Mouse (Mus musculus): Measurements from ENCODE around the gene Mcrip2. TPM values are rescaled to one million over a fixed set of nuclear protein-coding genes. Genes with fewer than 3 reads are reported as not detected.

Gene Mcrip2
- total and polyA plus RNA-seq, 2 experiments = 26.1 to 139 TPM

DNA sequence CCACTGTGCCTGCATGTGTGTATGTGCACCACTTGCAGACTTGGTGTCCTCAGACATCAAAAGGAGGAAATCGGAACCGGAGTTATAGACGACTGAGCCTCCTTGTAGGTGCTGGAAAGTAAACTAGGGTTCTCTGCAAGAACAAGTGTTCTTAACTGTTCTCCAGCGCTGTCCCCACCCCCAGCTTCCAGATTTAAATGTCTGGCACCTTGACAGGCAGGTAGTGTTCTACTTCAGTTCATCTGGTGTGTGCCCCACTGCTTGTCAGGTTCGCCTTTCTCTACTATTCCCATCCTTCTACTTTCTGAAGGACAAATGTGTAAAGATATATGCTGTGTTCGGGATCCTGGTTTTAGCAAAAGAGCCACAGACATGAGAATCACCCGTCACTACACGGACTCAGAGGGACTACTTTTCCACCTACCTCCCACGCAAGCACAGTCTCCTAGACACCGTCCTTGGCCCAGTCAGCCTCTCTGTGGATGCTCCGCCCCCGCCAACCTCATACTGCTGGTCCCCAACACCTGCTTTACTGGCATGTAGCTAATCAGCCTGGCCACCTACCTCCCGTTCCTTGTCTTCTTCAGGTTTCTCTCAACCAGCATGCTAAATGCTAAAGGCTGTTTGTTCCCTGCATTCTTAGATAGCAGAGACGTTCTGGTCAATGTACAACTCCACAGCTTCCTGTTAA is 44.8 kb upstream of the Mcrip2 start:
- WGBS = 50% methylated on average over 14 of the region's 14 CpGs
- DNase-seq (ENCODE audit: extremely low read depth, low read depth, low spot score) = no peak
- H3K27me3 ChIP-seq (ENCODE audit: control insufficient read depth, insufficient read depth, low read length) = no peaks in the 10 kb centered on the region
- H3K4me3 ChIP-seq (ENCODE audit: insufficient read depth, low read depth, low read length) = no peak overlapping the region
- TF ChIP-seq POLR2A (IDR thresholded peaks at IDR 0.05; ENCODE audit: extremely low read depth, insufficient read depth, low read length) (no peak), CTCF (IDR thresholded peaks at IDR 0.05; ENCODE audit: low read depth, low read length) (no peak)
- H3K4me1 ChIP-seq (ENCODE audit: control insufficient read depth, insufficient read depth, low read length) = peaks cover 25% of the 10 kb centered on the region
- no peak overlapping the region for H3K9ac ChIP-seq (ENCODE audit: low read depth, low read length)
- peak overlapping the region; percentile 56 for H3K27ac ChIP-seq (replicated peaks; ENCODE audit: insufficient read depth, low read depth, low read length)
- H3K79me2 ChIP-seq (ENCODE audit: control insufficient read depth, insufficient read depth, low read length) = peaks cover 35% of the 10 kb centered on the region
- H3K36me3 ChIP-seq (ENCODE audit: control insufficient read depth, insufficient read depth, low read length) = no peaks in the 10 kb centered on the region

DNA sequence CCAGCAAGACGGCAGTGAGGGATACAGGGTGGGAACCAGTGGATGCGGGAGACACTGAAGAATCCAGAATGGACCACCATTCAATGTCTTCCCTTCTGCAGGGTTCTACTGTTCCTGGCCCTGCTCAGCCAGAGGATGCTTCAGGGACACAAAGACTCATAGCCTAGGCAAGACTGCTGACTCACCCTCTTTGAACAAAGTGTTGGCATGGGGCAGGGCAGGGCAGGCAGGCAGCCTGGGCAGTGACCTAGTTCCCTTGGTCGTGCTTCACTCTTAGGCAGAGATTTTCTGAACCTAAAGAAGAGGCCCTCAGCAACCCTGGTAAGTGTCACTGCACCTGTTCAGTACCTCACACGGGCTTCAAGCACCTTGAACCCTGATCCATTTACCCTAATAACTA is 43.3 kb upstream of the Mcrip2 start:
- Histone ChIP-seq H3K36me3 (ENCODE audit: control insufficient read depth, insufficient read depth, low read length) (no peaks in the 10 kb centered on the region), H3K9ac (ENCODE audit: low read depth, low read length) (no peak overlapping the region), H3K79me2 (ENCODE audit: control insufficient read depth, insufficient read depth, low read length) (peaks cover 30% of the 10 kb centered on the region), H3K27ac (replicated peaks; ENCODE audit: insufficient read depth, low read depth, low read length) (no peak overlapping the region), H3K4me3 (ENCODE audit: insufficient read depth, low read depth, low read length) (no peak overlapping the region), H3K27me3 (ENCODE audit: control insufficient read depth, insufficient read depth, low read length) (no peaks in the 10 kb centered on the region), H3K4me1 (ENCODE audit: control insufficient read depth, insufficient read depth, low read length) (peaks cover 20% of the 10 kb centered on the region)
- peak; percentile 71 for DNase-seq (ENCODE audit: extremely low read depth, low read depth, low spot score)
- no peak for TF ChIP-seq CTCF (IDR thresholded peaks at IDR 0.05; ENCODE audit: low read depth, low read length)
- no peak for TF ChIP-seq POLR2A (IDR thresholded peaks at IDR 0.05; ENCODE audit: extremely low read depth, insufficient read depth, low read length)
- 62% methylated on average over 4 of the region's 4 CpGs for WGBS

DNA sequence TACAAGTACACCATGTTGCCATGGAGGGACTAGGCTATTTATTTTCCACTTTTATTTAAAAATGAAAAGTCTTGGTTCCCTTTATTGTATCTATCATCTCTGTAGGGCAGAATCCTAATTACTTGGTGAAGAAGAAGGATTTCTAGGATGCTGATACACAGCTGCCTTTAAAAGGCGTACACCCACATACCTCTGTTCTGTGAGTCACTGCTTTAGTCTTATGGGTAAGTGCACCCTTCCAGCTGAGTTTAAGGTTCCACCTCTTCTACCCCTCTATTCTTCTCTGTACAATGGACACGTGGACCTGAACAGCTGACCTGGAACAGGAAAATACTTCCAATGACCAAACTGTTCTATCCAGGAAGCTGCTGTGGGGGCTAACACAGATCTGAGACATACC is 39.1 kb upstream of the Mcrip2 start:
- TF ChIP-seq CTCF (IDR thresholded peaks at IDR 0.05; ENCODE audit: low read depth, low read length) = no peak
- no peak for TF ChIP-seq POLR2A (IDR thresholded peaks at IDR 0.05; ENCODE audit: extremely low read depth, insufficient read depth, low read length)
- 88% methylated on average over 2 of the region's 2 CpGs for WGBS
- H3K9ac ChIP-seq (ENCODE audit: low read depth, low read length) = no peak overlapping the region

DNA sequence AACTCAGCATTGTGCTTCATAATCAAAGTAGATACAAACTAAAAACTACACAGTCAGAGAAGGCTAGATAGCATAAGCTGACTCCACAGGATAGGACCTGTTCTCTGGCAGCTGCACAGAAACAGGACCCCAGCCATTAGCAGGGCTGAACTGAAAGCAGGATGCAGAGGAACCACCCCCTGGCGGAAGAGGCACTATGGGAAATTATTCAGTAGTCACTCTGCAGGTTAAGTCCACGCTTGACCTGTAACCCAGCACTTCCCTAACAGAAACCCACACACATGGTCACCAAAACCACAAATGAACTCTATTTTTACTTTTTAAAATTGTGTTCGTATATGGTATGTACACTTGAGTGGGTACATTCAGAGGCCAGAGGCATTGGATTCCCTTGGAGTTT is 34.5 kb upstream of the Mcrip2 start:
- H3K27ac ChIP-seq (replicated peaks; ENCODE audit: insufficient read depth, low read depth, low read length) = no peak overlapping the region
- no peak overlapping the region for H3K4me3 ChIP-seq (ENCODE audit: insufficient read depth, low read depth, low read length)
- H3K4me1 ChIP-seq (ENCODE audit: control insufficient read depth, insufficient read depth, low read length) = no peaks in the 10 kb centered on the region
- no peak overlapping the region for H3K9ac ChIP-seq (ENCODE audit: low read depth, low read length)
- H3K79me2 ChIP-seq (ENCODE audit: control insufficient read depth, insufficient read depth, low read length) = peaks cover 31% of the 10 kb centered on the region; the same call in 1 of the 2 replicates
- no peak for DNase-seq (ENCODE audit: extremely low read depth, low read depth, low spot score)
- no peaks in the 10 kb centered on the region for H3K27me3 ChIP-seq (ENCODE audit: control insufficient read depth, insufficient read depth, low read length)
- no peaks in the 10 kb centered on the region for H3K36me3 ChIP-seq (ENCODE audit: control insufficient read depth, insufficient read depth, low read length)
- TF ChIP-seq POLR2A (IDR thresholded peaks at IDR 0.05; ENCODE audit: extremely low read depth, insufficient read depth, low read length) = no peak
- no peak for TF ChIP-seq CTCF (IDR thresholded peaks at IDR 0.05; ENCODE audit: low read depth, low read length)
- WGBS = 84% methylated on average over 3 of the region's 3 CpGs

More for the DNA sequence above, 39.1 kb upstream of the Mcrip2 start:
- peaks cover 34% of the 10 kb centered on the region for H3K79me2 ChIP-seq (ENCODE audit: control insufficient read depth, insufficient read depth, low read length)
- no peaks in the 10 kb centered on the region for H3K36me3 ChIP-seq (ENCODE audit: control insufficient read depth, insufficient read depth, low read length)
- DNase-seq (ENCODE audit: extremely low read depth, low read depth, low spot score) = no peak
- H3K27ac ChIP-seq (replicated peaks; ENCODE audit: insufficient read depth, low read depth, low read length) = no peak overlapping the region
- H3K27me3 ChIP-seq (ENCODE audit: control insufficient read depth, insufficient read depth, low read length) = no peaks in the 10 kb centered on the region
- H3K4me1 ChIP-seq (ENCODE audit: control insufficient read depth, insufficient read depth, low read length) = peaks cover 7% of the 10 kb centered on the region; the same call in 1 of the 2 replicates
- H3K4me3 ChIP-seq (ENCODE audit: insufficient read depth, low read depth, low read length) = no peak overlapping the region

DNA sequence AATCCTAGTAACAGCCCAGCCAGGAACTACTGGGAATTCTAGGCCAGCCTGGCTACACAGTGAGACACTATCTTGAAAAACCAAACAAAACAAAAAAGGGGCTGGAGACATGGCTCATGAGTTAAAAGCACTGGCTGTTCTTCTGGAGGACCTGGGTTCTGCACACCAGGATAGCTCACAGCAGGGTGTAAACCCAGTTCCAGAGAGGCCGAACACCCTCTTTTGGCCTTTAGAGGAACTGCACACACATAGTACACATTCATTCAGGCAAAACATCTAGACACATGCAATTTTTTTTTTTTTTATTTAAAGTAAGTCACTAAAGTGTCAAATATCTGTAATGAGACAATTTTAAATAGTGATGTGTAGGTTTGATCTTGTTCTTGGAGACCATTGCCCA is 31.6 kb upstream of the Mcrip2 start:
- WGBS = 100% methylated on average over 1 of the region's 1 CpGs
- Histone ChIP-seq H3K79me2 (ENCODE audit: control insufficient read depth, insufficient read depth, low read length) (peaks cover 23% of the 10 kb centered on the region; the same call in 1 of the 2 replicates), H3K9ac (ENCODE audit: low read depth, low read length) (no peak overlapping the region), H3K4me1 (ENCODE audit: control insufficient read depth, insufficient read depth, low read length) (no peaks in the 10 kb centered on the region), H3K36me3 (ENCODE audit: control insufficient read depth, insufficient read depth, low read length) (no peaks in the 10 kb centered on the region), H3K27me3 (ENCODE audit: control insufficient read depth, insufficient read depth, low read length) (no peaks in the 10 kb centered on the region), H3K27ac (replicated peaks; ENCODE audit: insufficient read depth, low read depth, low read length) (no peak overlapping the region), H3K4me3 (ENCODE audit: insufficient read depth, low read depth, low read length) (no peak overlapping the region)
- DNase-seq (ENCODE audit: extremely low read depth, low read depth, low spot score) = no peak
- no peak for TF ChIP-seq POLR2A (IDR thresholded peaks at IDR 0.05; ENCODE audit: extremely low read depth, insufficient read depth, low read length)
- TF ChIP-seq CTCF (IDR thresholded peaks at IDR 0.05; ENCODE audit: low read depth, low read length) = no peak

DNA sequence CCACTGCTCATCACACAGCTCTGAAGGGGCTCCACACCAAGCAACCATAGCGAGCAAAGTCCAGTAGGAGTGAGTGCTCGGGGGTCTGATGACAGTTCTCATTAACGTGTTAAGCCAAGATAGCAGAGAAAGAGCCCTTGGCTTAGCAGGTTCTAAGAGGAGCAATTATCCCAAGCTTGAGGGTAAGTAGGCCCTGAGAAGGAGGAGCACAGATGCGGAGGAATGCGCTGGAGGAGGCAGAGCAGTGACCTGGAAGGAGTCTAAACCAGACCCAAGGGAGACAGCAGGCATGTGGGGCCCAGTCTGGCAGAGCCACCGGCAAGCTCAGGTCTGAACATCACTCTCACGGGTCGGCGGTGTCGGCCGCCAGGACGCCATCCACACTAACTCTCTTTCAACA is 27.3 kb upstream of the Mcrip2 start:
- no peak for DNase-seq (ENCODE audit: extremely low read depth, low read depth, low spot score)
- Histone ChIP-seq H3K36me3 (ENCODE audit: control insufficient read depth, insufficient read depth, low read length) (no peaks in the 10 kb centered on the region), H3K9ac (ENCODE audit: low read depth, low read length) (no peak overlapping the region), H3K4me1 (ENCODE audit: control insufficient read depth, insufficient read depth, low read length) (no peaks in the 10 kb centered on the region; the same call in 1 of the 2 replicates), H3K27ac (replicated peaks; ENCODE audit: insufficient read depth, low read depth, low read length) (no peak overlapping the region), H3K4me3 (ENCODE audit: insufficient read depth, low read depth, low read length) (no peak overlapping the region), H3K79me2 (ENCODE audit: control insufficient read depth, insufficient read depth, low read length) (peaks cover 15% of the 10 kb centered on the region; the same call in 1 of the 2 replicates), H3K27me3 (ENCODE audit: control insufficient read depth, insufficient read depth, low read length) (no peaks in the 10 kb centered on the region)
- TF ChIP-seq CTCF (IDR thresholded peaks at IDR 0.05; ENCODE audit: low read depth, low read length) (no peak), POLR2A (IDR thresholded peaks at IDR 0.05; ENCODE audit: extremely low read depth, insufficient read depth, low read length) (no peak)
- WGBS = 87% methylated on average over 12 of the region's 12 CpGs
